Mouse (Mus musculus): ENCODE measurements at regions not wholly inside any gene's neighbourhood (a gene's known extent, or its start where the extent isn't known, plus 50 kb on each side); places are given as distances from the start of the nearest gene placed in this dataset.
"Not testable (repeated sequence)": the region's sequence is repeated elsewhere in the genome, so short reads cannot be mapped to it uniquely, and the experiment has no call there.

DNA sequence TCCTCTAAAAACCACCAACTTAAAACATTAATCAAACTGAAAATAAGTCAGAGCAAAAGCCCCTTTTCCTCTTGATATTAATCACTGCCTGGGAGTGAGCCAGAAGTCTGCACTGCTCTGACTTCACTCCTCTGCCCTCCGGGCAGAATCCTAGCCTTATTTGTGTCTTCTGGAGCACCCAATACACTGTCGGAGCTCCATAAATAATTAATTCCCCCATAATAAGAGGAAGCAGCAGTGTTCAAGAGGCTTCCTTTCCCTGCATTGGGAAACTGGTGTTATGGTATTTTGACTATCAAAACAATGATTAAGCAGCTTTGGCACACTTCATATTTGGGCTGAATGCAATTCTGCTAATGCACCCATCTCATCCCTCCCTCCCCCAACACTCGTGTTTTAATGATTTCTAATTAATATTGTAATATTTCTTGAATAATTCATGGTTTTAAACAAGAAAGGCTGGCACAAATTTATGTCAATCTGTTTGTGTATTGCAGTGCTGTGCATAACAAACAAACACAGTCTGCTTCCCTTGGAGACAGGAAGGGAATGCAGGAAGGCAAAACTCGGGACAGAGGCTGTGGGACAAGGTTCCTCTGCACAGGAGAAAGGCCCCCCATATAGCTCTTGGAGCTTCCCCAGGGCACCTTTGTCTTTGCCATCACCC is 523.5 kb upstream of the Stxbp6 start:
- DNase-seq (ENCODE audit: low spot score in 2 of 2) = no peak

- DNase-seq (ENCODE audit: low spot score in 2 of 2) = no peak
Observed at GRCm38 (mm10) chr12:45594689-45595088, 520.2 kb upstream of the Stxbp6 start.

- no peak for DNase-seq (ENCODE audit: low spot score in 2 of 2)
Observed at GRCm38 (mm10) chr12:45590191-45590590, 515.7 kb upstream of the Stxbp6 start.

GRCm38 (mm10) chr12:45585763-45586162 is 511.3 kb upstream of the Stxbp6 start:
- DNase-seq (ENCODE audit: low spot score in 2 of 2) = no peak

DNA sequence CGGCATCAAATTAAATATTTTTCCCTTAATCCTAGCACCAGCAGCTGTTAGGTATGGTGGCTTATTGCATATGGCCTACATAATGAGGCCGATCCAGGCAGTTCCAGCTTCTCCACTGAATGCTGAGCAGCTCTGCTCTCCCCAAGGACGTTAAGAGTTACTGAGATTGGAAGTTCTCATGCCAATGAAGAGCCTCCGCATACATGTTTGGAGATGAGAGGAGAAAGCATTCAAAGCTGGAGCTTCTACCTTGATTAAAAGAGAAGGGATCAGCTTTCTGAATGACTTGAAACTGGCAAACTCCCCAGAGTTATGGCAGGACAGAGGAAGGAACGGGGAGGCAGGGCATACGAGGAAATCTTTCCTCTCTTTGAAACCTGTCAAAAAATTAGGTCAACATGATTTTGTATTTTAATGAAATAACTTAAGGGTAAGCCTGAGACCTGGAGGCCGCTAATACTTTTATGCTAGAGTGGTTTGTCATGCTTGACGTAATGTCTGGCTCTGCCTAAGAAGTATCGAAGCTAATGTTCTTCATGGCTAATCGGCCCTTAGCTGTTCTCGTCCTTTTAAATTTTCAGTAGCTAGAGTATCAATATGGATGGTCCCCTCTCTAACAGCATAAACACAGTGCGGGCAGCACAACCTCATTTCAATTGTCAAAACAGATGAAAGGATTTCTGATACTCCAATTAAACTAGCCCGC is 489.0 kb upstream of the Stxbp6 start:
- DNase-seq (ENCODE audit: low spot score in 2 of 2) = no peak

DNA sequence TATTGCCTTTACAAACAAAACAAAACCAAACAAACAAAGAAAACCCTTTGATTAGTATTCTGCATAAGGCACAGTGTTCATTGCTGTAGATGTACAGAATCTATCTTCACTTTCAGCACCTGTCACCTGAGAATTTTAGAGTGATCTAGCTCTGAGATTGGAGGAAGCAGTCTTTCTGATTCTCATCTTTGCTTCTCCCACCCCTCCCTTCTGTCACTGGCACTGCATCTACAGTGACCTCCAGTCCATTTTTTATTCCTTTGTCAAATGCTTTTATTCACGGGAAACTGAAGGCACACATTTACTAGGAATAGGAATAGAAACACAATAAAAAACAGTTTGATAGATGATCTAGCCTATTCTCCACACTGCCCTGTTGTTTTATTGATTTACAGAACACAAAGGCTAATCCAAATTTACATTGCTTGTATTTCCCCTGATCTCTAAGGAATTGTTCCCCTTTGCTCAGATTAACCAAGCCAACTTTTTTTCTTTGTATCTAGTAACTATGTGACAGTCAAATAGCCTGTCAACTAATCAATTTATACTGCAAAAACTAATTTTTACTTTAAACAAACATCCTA is 488.2 kb upstream of the Stxbp6 start:
- DNase-seq (ENCODE audit: low spot score in 2 of 2) = no peak

GRCm38 (mm10) chr12:45561889-45562288 is 487.4 kb upstream of the Stxbp6 start:
- no peak for DNase-seq (ENCODE audit: low spot score in 2 of 2)

DNA sequence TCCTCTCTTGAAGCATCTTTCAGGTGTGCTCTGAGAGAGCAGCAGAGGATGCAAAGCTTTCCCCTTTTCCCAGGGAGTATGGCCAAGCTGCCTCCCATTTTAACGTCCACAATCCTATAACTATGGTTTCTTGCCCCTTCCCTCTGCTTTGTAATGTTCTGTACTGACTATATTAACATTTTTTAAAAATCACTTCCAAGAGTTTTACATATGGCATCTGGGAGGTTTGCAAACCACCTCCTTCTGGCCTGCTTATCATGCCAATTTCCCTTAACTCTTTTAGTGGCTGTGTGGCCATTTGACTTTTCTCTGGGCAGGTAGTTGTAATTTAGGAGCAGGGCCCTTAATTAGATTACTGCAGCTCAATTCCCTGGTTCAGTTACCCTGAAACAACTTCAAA is 486.9 kb upstream of the Stxbp6 start:
- DNase-seq (ENCODE audit: low spot score in 2 of 2) = no peak

GRCm38 (mm10) chr12:45549906-45550305 is 475.4 kb upstream of the Stxbp6 start:
- DNase-seq (ENCODE audit: low spot score in 2 of 2) = not testable (repeated sequence)

DNA sequence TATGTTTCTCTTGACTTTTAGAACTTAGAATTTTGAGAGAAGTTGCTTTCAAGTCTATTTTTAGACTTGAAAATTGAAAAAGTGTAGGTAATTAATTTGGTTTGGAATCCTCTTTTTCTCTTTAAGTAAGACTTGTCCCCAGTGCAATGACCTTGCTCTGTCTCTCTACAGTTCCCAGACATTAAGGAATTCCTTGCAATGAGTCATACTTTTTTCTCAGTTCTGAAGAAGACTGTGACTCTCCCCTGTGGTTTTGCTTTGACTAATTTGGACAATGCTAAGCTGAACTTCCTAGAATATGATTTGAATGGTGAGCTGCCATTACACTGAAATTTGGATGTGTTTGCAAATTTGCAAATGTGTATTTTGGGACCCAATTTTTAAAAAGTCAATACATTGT is 445.0 kb upstream of the Stxbp6 start:
- DNase-seq (ENCODE audit: low spot score in 2 of 2) = no peak

GRCm38 (mm10) chr12:45514459-45514858 is 439.9 kb upstream of the Stxbp6 start:
- DNase-seq (ENCODE audit: low spot score in 2 of 2) = no peak

DNA sequence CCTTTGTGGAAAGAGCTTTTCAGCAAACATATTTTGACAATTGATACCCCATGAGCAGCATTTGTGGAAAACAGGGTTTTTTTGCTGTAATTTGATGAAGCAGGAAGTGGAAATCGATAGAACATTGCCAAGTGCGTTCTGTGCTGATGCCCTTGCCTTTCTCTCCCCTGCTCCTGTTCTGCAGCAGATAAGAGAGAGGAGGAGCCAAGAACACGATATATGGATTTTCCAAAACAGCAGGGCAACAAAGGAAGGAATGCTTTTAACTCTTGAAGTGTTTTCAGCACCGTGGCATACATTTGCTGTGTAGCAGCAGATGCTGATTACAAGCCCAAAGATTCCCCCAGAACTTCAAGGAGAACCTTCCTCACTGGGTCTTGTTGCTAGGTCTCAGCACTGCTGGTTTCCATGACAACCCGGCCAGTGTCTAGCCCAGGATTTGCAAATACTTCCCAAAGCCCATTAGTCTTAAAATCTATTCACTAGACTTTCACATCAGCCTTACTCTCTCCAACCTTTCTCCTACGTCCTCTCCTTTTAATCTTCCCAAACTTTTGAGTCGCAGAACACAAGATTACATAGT is 433.0 kb upstream of the Stxbp6 start:
- peak in 1 of 2 experiments; percentile 2 for DNase-seq (ENCODE audit: low spot score in 2 of 2)

DNA sequence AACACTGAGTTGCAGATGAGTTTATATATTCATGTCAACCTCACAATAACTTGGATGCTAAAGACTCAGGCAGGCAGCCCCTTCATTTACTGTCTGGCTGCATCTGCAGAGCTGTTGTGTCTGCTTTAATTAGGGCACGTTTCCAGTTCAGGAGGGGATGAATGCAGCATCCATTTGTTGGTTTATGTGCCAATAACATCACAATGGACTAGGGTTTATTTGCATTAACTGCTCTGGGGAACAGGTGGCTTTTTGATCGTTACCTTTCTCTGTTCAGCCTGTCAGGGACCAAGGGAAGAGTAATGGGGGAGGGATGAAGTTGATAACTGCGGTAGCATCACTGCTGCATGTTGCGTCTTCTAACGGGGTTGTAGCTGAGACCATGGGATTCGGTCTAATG is 425.3 kb upstream of the Stxbp6 start:
- DNase-seq (ENCODE audit: low spot score in 2 of 2) = no peak

GRCm38 (mm10) chr12:45498230-45498629 is 423.7 kb upstream of the Stxbp6 start:
- DNase-seq (ENCODE audit: low spot score in 2 of 2) = no peak

GRCm38 (mm10) chr12:45489029-45489428 is 414.5 kb upstream of the Stxbp6 start:
- DNase-seq (ENCODE audit: low spot score in 2 of 2) = no peak

DNA sequence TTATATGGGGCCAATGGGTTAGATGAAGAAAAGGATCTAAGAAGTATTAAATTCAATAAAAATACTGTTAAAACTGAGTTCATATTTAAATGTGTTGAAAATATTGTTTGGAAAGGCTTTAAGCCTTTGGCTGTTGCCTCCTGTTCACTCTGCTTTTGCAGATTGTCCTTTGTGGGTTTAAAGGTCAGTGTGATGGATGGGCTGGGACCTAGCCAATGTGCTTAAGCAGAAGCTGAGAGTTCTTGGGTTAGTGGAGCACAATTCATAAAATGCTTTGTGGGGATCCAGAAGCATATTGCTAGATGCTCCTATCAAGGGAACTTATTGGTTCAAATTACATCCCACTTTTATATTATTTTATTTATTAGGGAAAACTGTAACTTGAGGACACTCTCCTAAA is 402.4 kb upstream of the Stxbp6 start:
- no peak for DNase-seq (ENCODE audit: low spot score in 2 of 2)

DNA sequence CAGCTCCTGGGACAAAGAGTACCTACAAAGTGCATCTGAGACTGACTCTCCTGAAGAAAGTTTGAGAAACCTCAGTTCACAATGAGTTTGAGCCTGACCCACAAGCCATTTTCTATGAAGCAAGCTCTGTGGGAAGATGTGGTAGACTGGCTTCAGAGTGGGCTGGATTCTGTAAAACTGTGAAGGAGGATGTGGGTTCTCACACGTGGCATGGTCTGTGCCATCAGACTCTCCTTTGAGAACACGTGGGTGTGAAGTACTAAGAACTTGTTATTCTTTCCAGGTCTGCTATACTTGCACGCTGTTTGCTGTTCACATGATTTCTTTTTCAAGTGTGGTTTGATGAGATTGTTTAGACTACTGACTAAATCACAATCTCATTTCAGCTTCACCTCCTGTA is 393.6 kb upstream of the Stxbp6 start:
- DNase-seq (ENCODE audit: low spot score in 2 of 2) = peak in 1 of 2 experiments; percentile 30

DNA sequence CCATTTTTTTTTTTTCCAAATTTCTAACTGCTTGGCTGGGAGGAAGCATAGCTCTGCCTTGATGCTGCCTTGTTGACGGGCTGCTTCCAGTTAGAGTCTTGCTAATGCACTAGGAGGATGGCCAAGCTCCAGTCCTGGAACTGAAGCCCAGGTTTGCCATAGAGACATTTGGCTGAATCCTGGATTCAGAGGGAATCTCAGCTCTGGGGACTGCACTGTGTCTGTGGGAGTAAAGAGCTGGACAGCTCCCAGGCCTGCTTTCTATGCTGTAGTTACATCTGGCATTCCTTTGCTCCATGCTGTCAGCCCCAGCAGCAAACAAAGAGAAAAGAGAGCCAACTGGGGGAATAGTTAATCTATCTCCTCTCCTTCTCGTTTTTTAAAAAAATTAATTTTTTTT is 392.5 kb upstream of the Stxbp6 start:
- DNase-seq (ENCODE audit: low spot score in 2 of 2) = peak; percentile 55 to 67

DNA sequence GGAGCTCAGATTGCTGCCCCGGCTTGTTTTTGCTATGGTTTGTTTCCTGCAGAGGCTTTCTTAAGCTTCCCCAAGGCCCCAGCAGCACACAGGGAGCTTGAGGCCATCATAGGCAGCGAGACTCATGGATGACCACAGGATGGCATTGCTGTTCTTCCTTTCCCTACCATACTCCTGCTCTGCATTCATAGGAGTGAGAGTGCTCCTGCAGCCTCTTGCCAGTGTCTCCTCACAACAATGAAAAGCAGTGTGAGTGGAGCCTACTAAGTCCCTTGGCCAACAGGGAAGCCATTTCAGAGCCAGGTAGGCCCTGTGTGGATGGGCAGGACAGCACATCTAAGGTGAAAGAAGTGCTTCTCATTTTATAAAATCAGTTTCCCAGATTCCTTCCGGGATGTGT is 391.6 kb upstream of the Stxbp6 start:
- peak; percentile 51 to 66 for DNase-seq (ENCODE audit: low spot score in 2 of 2)

DNA sequence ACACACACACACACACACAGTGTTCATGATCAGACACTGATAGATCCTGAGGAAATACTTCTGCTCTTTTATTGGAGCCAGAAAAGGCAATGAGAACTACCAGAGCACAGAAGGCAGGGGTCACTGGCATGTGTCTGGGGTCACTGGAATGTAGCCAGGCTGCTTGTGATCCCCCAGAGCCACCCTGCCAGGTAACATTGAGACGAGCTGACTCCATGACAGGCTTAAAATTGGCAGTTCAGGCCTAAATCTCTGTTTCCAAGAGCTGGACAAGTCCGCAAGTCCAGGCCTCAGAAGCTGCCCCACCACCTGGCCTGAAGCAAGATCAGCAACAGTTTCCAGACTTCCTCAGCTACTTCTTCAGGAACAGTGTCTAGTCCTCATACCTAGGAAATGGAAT is 390.4 kb upstream of the Stxbp6 start:
- no peak for DNase-seq (ENCODE audit: low spot score in 2 of 2)

DNA sequence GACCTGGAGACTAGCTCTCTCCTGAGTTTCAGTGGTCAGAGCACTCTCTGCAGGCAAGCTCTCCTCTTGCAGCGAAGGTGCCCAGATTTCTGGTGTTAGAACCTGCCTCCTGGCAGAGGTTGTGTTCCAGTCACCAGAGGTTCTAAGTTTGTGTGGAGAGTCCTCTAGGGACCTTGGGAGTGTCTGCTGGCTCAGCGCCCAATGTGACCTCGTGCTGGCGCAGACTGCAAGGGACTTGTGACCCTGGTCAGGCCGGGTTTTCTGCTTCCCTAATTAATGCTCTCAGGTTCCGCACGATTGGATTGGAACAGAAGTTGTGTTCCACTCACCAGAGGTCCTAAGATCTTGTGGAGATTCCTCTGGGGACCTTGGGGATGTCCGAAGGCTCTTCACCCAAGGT is 384.2 kb upstream of the Stxbp6 start:
- not testable (repeated sequence) for DNase-seq (ENCODE audit: low spot score in 2 of 2)

GRCm38 (mm10) chr12:45443512-45444190 is 369.1 kb upstream of the Stxbp6 start:
- peak; percentile 18 to 36 for DNase-seq (ENCODE audit: low spot score in 2 of 2)
